Mouse (Mus musculus) brain, adult 2 months (tissue): ENCODE measurements at regions not wholly inside any gene's neighbourhood (a gene's known extent, or its start where the extent isn't known, plus 50 kb on each side); places are given as distances from the start of the nearest gene placed in this dataset.
A peak's percentile ranks its signal among the peaks of the same experiment; 100 is the strongest.

Experiments
- DNase-seq: peaks from one replicate; pipeline ENCODE4 v3.0.0; 2011; ENCODE audit warnings: low read depth, low spot score

GRCm38 (mm10) chr5:75466941-75467340, 107.8 kb upstream of the Kit start:
- no peak for DNase-seq

- DNase-seq = peak; percentile 31
Measured at GRCm38 (mm10) chr5:75467916-75468315, 106.8 kb upstream of the Kit start.

GRCm38 (mm10) chr5:75471010-75471409, 103.7 kb upstream of the Kit start:
- no peak for DNase-seq

GRCm38 (mm10) chr5:75472484-75472883, 102.2 kb upstream of the Kit start:
- no peak for DNase-seq

- DNase-seq = no peak
Measured at GRCm38 (mm10) chr5:75475414-75475813, 99.3 kb upstream of the Kit start.

GRCm38 (mm10) chr5:75478499-75478898, 96.2 kb upstream of the Kit start:
- no peak for DNase-seq

- DNase-seq = no peak
Measured at GRCm38 (mm10) chr5:75479149-75479548, 95.6 kb upstream of the Kit start.

- DNase-seq = no peak
Measured at GRCm38 (mm10) chr5:75481595-75481994, 93.1 kb upstream of the Kit start.

- peak; percentile 26 for DNase-seq
Measured at GRCm38 (mm10) chr5:75484330-75484729, 90.4 kb upstream of the Kit start.

GRCm38 (mm10) chr5:75490806-75491205, 83.9 kb upstream of the Kit start:
- DNase-seq = no peak

- no peak for DNase-seq
Measured at GRCm38 (mm10) chr5:75494143-75494542, 80.6 kb upstream of the Kit start.

- no peak for DNase-seq
Measured at GRCm38 (mm10) chr5:75499053-75499452, 75.7 kb upstream of the Kit start.

- no peak for DNase-seq
Measured at GRCm38 (mm10) chr5:75499695-75500094, 75.0 kb upstream of the Kit start.

- DNase-seq = peak; percentile 24
Measured at GRCm38 (mm10) chr5:75500654-75501416, 73.9 kb upstream of the Kit start.

- no peak for DNase-seq
Measured at GRCm38 (mm10) chr5:75503673-75504072, 71.0 kb upstream of the Kit start.

- DNase-seq = no peak
Measured at GRCm38 (mm10) chr5:75512521-75513422, 61.9 kb upstream of the Kit start.

GRCm38 (mm10) chr5:75518213-75518612, 56.5 kb upstream of the Kit start:
- no peak for DNase-seq

GRCm38 (mm10) chr5:75523041-75523678, 51.6 kb upstream of the Kit start:
- no peak for DNase-seq
